Mouse (Mus musculus) testis, adult 2 months (tissue): Measurements from ENCODE around the gene Tpra1.

Experiments used
- CTCF ChIP-seq: fragments of 200-500 bp; IDR thresholded peaks from 2 replicates; pipeline ENCODE4 v1.5.1; 2012; ENCODE audit warnings: low read depth, mild to moderate bottlenecking, inconsistent platforms, low read length, moderate library complexity; ENCODE audit not compliant: control insufficient read depth, insufficient read depth, insufficient replicate concordance
- POLR2A ChIP-seq: fragments of 200-500 bp; IDR thresholded peaks from 2 replicates; pipeline ENCODE4 v1.6.1; 2012; ENCODE audit warnings: low read depth, mild to moderate bottlenecking, inconsistent platforms, low read length, moderate library complexity; ENCODE audit not compliant: control insufficient read depth

DNA sequence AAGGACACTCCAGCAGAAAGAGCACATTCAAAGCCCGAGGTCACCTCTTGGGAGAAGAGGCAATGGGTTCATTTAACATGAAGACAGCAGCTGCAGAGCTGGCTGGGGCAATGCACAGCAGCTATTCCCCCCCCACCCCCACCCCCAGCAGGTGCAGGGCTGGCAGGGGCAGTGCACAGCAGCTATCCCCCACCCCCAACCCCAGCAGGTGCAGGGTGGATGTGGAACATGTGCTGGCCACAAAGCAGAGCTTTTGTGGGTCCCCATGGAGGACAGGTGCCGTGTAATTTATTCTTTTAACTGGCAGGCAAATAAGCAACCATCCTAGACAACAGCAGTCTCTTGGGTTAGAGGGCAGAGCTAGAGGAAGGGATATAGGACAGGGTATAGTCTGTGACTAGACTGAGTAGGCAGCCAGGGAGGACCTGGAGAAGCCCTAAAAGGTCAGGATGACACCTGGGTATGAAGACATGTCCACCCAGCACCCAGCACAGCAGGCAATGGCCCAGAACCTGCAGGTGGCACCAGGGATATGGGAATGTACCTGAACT is 15.6 kb upstream of the Tpra1 start:
- TF ChIP-seq POLR2A (no peak), CTCF (no peak)
